Mouse (Mus musculus) retina, embryonic 14.5 days (tissue): ENCODE data around the gene Ccdc77.
"Not testable (repeated sequence)": the region's sequence is repeated elsewhere in the genome, so short reads cannot be mapped to it uniquely, and the experiment has no call there.

Experiments used
- DNase-seq: peaks from one replicate; pipeline ENCODE4 v3.0.0-alpha.2; 2015; ENCODE audit warnings: low spot score

Gene Ccdc77

DNA sequence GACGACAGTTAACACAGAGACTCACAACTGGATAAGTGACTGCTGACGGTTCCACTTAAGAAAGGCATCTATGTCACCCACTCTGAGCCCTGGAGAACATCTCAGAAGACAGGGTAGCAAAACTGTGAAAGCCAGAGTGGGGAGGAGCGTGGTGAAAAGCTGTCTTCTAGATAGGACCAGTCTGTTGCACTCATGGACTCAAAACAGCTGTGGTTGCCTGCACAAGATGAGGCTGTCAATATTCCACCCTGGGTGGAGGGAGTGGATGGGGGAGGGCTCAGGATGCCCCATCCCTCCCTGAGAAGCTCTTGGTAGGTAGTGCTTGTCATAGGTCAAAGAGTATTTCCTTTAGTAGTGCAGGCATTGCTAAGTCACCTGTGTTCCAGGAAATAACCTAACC, 54.4 kb downstream of the Ccdc77 start:
- DNase-seq: no peak

DNA sequence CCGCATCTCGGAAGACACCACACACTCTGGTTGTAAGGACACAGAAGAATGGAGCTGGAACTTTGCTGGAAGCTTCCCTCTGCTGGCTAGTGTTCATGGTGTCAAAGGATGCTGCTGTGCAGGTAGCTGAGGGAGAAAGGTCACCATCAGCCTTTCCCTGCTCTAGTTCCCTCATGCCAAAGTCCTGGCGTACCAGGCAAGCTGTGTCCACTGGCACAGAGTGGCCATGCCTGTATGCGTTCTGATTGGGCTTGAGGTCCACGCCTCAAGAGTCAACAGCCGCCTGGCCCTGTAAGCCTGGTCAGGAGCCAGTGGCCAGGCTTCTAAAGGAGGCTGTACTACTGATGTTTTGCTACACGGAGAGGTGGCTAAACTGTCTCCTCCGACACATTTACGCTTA, 54.8 kb downstream of the Ccdc77 start:
- no peak for DNase-seq

DNA sequence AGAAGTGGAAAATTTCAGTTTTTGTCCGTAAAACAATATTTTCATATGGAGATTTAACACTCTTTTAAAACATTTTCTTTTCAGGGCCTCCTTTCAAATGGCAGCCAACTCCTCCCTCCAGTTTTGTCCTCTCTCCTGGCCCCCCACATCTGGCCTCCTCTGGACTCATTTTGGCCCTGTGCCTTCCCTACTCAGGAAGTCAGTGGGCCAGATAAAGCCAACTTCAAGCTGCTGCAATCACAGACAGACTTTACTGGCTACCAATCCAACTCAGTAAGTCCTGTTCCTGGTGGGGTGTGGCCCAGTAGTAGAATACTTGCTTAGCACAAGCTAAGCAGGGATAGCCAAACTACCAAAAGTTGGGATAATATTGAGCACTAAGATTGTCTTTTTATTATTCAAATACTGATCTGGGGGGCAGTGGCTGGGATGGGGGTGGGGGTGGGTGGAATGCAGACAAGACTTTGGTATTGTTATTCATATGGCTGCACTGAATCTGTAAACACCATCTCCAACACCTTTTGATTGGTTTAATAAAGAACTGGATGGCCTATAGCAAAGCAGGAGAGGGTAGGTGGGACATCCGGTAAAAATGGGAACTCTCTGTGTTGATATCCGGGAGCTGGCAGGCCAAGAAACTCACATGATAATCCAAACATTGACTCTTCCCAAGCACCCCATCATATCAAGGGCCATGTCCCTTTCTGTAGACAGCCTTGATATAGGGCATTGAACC, 57.1 kb downstream of the Ccdc77 start:
- DNase-seq: no peak

DNA sequence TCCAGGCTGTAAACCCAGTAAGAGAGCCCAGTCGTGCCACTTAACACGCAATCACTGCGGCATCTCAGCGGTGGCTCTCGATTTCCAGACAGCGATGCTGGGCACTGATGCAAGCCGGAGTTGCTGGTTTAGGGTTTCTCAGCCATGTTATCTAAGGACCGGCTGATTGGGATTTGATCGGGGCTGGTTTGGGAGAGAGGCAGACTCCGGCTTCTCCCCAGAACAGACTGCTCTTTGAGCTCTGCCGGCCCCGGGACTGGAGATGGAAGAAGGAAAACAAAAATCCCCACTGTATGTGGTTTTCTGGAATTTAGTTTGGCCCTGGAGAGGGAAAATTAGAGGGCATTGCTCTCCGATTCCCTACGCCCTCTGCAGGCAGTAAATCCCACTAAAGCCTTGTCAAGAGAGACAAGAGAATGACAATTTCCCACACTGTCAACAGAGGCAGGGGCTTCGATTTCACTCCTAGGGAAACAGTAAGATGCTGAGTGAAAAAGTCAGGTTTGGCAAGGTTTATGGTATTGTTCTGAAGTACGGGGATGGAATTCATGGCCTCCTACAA, 61.3 kb downstream of the Ccdc77 start:
- peak; percentile 29 for DNase-seq

DNA sequence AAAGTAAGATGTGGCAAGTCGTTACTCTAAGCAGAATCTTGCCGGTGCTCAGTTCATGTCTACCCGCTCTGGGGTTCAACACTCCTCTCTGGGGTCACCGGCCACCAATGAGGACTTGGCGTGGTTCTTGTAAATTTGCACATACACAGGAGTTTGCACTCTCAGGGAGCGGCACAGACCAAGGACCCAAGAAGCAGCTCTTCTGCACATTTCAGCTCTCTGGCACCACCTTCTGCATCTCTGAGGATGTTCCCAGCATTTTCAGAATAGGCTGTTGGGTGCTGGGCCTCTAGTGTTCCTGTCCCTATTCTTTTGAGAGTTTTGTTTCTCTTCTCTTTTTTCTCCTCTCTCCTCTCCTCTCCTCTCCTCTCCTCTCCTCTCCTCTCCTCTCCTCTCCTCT, 63.0 kb downstream of the Ccdc77 start:
- DNase-seq: peak; percentile 74

DNA sequence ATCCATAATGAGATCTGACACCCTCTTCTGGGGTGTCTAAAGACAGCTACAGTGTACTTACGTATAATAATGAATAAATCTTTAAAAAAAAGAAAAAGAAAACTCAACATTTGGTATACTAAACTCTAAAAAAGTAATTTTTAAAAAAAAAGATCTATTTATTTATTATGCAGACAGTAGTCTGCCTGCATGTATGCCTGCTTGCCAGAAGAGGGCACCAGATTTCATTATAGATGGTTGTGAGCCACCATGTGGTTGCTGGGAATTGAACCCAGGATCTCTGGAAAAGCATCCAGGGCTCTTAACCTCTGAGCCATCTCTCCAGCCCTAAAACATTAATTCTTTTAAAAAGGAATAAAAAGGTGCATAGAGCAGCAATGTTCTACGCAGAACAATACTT, 67.6 kb downstream of the Ccdc77 start:
- DNase-seq: not testable (repeated sequence)

DNA sequence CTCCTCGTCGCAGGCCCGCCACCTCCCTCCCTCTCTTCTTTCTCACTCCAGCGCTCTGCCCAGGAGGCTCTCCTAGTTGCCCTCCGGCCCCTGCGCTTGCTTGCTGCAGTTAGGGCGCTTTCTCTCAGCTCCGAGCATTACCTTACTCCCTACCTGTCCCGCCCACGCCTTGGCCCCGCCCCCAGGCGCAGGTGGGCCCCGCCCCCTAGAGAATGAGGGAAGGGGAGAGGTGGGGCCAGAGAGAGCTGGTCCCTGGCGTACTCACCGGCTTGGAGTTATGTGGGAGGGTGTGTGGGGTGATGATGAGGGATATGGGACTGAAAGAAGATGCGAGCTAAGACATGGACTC, 69.4 kb downstream of the Ccdc77 start:
- no peak for DNase-seq

DNA sequence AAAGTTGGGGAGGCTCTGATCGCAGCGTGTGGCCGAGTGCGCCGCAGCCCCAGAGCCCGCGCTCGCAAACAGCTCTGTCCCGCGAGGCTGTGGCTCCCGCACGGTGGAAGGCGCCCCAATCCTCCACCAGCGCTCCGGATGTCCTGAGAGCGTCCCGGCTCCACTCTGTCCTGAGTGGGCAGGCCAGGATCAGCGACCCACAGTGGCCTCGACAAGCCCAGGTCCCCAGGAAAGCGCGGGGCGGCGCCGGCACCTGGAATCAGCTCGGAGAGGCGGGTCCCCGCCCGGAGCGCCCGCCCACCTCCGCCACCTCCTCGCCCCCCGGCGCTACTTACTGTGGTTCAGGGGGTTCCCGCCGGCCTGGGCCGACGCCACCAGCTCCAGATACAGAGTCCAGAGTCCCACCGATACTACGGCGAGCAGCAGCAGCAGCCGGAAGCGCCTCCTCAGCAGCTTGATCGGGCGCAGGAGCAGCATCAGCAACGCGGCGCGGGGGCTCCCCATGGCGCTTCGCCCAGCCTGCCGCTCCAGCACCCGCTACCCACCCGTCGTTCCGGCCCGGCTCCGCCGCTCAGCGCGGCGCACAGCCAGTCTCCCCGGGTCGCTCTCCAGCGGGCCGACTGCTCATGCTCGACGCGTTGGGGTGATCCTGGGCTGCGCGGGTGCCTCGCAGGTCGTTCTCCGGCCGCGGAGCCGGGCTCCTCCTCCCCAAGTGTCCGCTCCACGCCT, 70.0 kb downstream of the Ccdc77 start, which contains the start of the genes D330020A13Rik and B4galnt3:
Gene D330020A13Rik (plus strand): TSS at position 309 of the 729 bp plus-strand sequence.
Gene B4galnt3 (minus strand): TSS at position 504 of the 729 bp plus-strand sequence.
- DNase-seq: peak; percentile 63

DNA sequence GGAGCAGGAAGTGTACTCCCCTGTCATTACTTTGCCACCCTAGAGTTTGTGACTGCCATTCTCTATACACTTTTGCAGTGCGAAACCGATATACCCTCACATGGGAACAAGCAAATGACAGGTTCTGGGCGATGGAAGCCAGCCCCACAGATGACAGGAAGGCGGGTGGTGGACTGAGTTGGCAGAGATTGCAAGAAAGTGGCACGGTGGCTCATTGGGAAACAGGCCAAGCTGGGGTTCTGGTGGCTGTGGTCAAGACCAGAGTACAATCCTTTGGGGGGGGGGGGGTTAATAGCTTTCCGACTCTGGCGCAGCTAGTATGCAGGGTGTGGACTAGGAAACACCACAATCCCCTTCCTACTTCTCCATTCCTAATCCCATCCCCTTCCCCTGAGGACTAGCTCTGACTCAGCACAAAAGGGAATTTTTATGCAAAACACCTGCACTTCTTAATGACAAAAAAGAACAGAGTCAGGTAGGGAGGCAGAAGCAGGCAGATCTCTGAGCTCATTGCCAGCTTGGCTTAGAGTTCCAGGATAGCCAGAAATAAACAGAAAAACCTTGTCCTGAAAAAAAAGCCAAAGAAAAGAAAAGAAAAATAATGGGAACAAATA, 72.7 kb downstream of the Ccdc77 start:
- no peak for DNase-seq

DNA sequence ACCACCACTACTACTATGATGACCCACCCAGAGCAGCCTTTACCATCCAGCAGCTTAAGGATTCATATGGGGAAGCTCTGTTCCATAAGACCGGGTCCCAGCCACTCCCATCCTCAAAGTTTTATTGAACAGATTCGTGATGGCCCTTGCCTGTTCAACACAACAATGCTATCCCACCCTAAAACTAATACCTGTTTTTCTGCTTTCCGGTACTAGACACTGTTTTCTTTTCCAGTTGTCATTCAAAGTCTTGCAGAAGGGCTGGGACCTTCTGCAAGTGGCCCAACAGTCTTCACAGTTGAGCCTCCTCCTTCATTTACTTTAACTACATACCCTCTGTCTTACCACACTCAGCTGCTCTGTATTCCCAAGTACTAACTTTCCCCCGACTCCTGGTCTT, 74.7 kb downstream of the Ccdc77 start:
- DNase-seq: no peak

DNA sequence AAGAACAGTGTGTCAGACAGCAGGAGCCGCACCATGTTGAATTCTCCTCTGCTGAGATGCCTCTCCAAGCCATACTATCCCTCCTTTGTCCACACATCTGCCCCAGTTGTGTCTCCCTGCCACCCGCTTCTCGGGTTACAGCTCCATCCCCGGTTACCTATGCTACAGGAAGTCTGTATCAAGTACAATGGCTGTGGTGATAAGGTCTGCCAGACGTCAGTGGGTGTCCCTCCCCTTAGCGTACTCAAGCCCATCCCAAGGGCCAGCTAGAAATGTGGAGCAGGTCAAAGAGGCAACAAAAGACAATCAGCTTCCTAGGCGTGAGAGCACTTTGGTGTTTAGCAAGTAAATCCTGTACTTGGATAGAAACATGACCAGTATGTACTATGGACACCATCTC, 75.6 kb downstream of the Ccdc77 start:
- DNase-seq: no peak

DNA sequence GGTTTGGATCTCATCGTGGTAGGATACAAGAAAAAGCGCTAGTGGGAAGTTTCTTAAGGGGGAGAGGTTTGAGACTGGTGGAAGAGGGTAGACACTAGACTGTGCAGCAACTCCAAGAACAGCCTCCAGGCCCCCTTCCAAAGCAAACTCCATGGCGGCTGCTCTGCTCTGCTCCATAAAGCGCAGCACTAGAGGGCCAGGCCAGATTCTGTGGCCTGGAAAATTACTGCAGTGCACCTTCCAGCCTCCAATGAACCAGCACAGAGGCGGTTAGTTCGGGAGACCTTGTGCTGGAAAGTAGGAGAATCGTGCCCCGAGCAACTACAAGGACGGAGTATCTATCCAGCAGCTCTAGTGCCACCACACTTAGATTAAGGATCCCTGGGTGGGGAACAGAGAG, 76.9 kb downstream of the Ccdc77 start:
- DNase-seq: no peak

DNA sequence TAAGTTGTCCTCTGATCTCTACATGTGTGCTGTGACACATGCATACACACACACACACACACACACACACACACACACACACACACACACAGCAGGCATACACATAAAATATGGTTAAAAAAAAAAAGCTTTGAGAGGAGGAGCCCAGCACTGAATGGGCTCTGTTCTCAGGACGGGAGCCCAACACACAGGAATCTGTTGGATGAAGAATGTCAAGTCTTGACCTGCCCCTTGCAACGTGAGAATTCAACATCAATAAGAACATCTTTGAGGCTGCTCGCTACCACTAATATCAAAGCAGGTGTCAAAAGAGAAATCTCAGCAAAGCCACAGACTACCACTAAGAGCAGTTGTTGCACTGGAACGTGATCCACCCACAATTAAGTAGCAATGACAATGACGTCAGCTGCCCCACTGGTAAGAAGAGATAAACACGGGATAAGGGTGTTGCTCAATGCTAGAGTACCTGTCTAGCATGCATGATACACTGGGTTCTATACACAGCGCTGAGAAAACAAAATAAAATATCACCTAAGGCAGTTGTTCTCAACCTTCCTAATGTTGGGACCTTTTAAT, 87.2 kb downstream of the Ccdc77 start:
- no peak for DNase-seq

DNA sequence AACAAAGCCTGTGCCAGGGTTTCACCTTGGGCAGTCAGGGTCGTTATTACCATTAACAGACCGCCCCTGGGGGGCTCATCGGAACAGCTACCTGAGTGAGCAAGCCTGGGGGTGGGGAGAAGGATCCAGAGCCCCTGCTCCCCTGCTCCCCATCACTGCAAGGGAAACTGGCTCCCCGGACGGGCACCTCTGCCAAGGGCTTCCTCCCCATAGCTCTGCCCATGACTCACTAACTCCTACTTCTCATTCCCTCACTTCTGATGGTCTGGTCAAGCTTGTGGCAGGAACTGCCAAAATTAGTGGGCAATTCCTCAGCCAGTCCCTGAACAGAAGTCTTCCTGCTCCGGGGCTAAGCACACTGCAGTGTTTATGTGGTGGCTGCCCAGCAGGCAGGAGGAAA, 88.9 kb downstream of the Ccdc77 start:
- DNase-seq: no peak

DNA sequence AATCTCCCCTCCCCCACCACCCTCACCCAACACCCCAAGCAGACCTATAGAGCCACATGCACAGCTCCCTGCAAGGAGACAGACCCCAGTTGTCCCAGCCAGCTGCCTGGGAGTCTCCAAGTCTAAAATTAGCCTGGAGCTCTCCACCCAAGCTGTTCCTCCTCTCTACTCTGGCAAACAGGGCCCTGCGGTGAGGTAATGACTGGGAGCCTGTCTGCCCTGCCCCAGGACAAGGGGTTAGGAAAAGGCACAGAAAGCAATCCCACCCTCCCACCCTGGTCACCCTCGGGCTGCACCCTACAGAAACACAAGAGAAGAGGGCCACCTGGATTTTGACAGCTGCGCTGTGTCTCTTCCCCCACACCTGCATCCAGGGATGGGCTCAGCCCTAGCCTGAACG, 89.3 kb downstream of the Ccdc77 start:
- no peak for DNase-seq
